8 mouse cellular contexts compared by ENCODE assay signal in the genomic region with DNA sequence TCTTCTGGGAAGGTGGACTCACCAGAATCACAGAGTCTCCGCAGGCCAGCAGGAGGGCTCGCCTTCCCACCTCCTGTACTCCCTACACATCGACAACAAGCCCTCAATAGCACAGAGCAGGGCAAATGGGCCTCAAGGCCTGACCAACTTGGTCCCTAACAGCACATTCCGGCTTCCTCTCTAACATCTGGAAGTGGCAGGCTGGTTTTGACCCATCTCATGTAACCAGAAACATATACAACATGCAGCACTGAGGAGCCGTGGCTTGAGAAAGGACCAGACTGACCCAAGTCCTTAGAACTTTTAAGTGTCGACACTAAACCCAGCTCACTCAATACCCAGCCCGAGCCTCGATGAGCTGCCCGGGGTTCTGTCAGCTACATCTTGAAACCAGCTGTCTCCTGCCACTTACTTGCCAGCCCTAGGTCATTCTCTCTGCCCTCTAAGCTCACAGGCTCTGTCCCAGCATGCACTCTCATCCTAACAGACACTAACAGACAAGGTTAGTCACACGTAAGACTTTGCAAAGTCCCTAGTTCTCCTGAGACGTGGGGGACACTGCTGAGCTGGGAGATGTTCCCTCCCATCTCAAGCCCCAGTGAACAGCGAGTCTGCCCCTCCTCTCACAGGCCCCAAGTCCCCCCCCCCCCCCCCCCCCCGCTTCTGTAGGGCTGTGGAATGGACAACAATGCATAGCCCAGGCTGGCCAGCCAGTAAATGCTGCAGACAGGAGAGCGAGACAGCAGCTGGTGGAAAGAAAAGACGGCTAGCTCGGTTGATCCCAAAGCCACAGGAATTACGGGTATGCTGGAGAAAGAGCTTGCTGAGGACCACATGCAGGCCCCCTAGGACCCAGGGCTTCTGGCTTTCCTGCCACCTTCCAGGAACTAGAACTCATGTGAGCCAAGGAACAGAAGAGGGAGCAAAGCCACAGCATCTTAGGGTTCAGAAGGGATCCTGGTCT. TPM values are rescaled to one million over a fixed set of nuclear protein-coding genes. Genes with fewer than 3 reads are reported as not detected.
DNase-seq lines count a peak whose midpoint lies in the region; ATAC-seq and TF ChIP-seq lines count a peak whose summit lies in the region.

No protein-coding gene starts in this region.

- H3K27me3 ChIP-seq in kidney, embryonic 15.5 days: no peaks in the 10 kb centered on the region
- no peaks in the 10 kb centered on the region for H3K27me3 ChIP-seq in Patski
- H3K27me3 ChIP-seq in hindbrain, embryonic 12.5 days: no peaks in the 10 kb centered on the region
- H3K27me3 ChIP-seq in midbrain, embryonic 16.5 days (ENCODE audit: control insufficient read depth, insufficient read depth, low read depth, low read length): no peaks in the 10 kb centered on the region

- H3K9ac ChIP-seq in kidney, embryonic 15.5 days: 0 out of 2 replicates have a peak overlapping the region, but pooled peaks have one; percentile 29
- peak overlapping the region; percentile 48 for H3K9ac ChIP-seq in hindbrain, embryonic 12.5 days
- peak overlapping the region; percentile 15; the same call in 1 of the 2 replicates for H3K9ac ChIP-seq in midbrain, embryonic 16.5 days (ENCODE audit: low read depth, low read length)

- intact Hi-C loops in left cerebral cortex, postnatal 10 days (cut with DNase I): no loop called here

- in situ Hi-C loops in Patski (cut with MboI; ENCODE audit: low pct_unique_long_range_greater_than_20kb): loop anchor here (5.0 kb wide), 1 partner anchor 43 kb away; no protein-coding TSS in a partner anchor

- no peaks in the 10 kb centered on the region for H3K36me3 ChIP-seq in kidney, embryonic 15.5 days
- H3K36me3 ChIP-seq in hindbrain, embryonic 12.5 days: no peaks in the 10 kb centered on the region
- H3K36me3 ChIP-seq in midbrain, embryonic 16.5 days (ENCODE audit: control insufficient read depth, insufficient read depth, low read length): no peaks in the 10 kb centered on the region

- no peak; the same call in 1 of the 2 replicates for ATAC-seq in kidney, embryonic 15.5 days (replicated peaks; ENCODE audit: low FRiP score)
- peak; percentile 44 for ATAC-seq in Patski
- ATAC-seq in hindbrain, embryonic 12.5 days (ENCODE audit: low FRiP score): no peak
- ATAC-seq in midbrain, embryonic 16.5 days: peak; percentile 3; the same call in 1 of the 2 replicates
- no peak for ATAC-seq in CD4-positive, CD25-positive, alpha-beta regulatory T cell, adult 4 months

- peak overlapping the region; percentile 98 for H3K27ac ChIP-seq in kidney, embryonic 15.5 days
- H3K27ac ChIP-seq in hindbrain, embryonic 12.5 days: peak overlapping the region; percentile 98
- H3K27ac ChIP-seq in midbrain, embryonic 16.5 days (ENCODE audit: low read length): peak overlapping the region; percentile 75

- 16% methylated on average over 16 of the region's 17 CpGs for WGBS in kidney, embryonic 15.5 days
- 11% methylated on average over 16 of the region's 17 CpGs for WGBS in hindbrain, embryonic 12.5 days
- 24% methylated on average over 16 of the region's 17 CpGs for WGBS in midbrain, embryonic 16.5 days

- POLR2A ChIA-PET in Patski (lab: Charles Lee): no interaction called here

- CTCF ChIA-PET in Patski (lab: Charles Lee): interaction anchor here (1.5 kb wide), 1 partner anchor 82 kb away, joined by 3 read pairs; no protein-coding TSS in a partner anchor

- peaks cover 93% of the 10 kb centered on the region for H3K4me1 ChIP-seq in kidney, embryonic 15.5 days
- H3K4me1 ChIP-seq in hindbrain, embryonic 12.5 days: peaks cover 86% of the 10 kb centered on the region
- peaks cover 63% of the 10 kb centered on the region for H3K4me1 ChIP-seq in midbrain, embryonic 16.5 days (ENCODE audit: control insufficient read depth, insufficient read depth, low read length)

- peak overlapping the region; percentile 46 for H3K4me2 ChIP-seq in kidney, embryonic 15.5 days
- peak overlapping the region; percentile 45 for H3K4me2 ChIP-seq in hindbrain, embryonic 12.5 days (replicated peaks)
- peak overlapping the region; percentile 12 for H3K4me2 ChIP-seq in midbrain, embryonic 16.5 days (ENCODE audit: low read length)

- no peak for DNase-seq in kidney, postnatal 14 days
- DNase-seq in Patski (ENCODE audit: low read depth, low spot score): peak; percentile 56
- no peak for DNase-seq in left cerebral cortex, postnatal 10 days (ENCODE audit: extremely low spot score in 1 of 2, low spot score in 2 of 2)
- DNase-seq in right cerebral cortex, postnatal 36 days (ENCODE audit: low spot score in 2 of 2): no peak

- TF ChIP-seq CTCF in Patski (IDR thresholded peaks at IDR 0.05): no peak

- H3K9me3 ChIP-seq in kidney, embryonic 15.5 days (replicated peaks): no peaks in the 10 kb centered on the region
- no peaks in the 10 kb centered on the region for H3K9me3 ChIP-seq in hindbrain, embryonic 12.5 days (replicated peaks)
- H3K9me3 ChIP-seq in midbrain, embryonic 16.5 days (replicated peaks; ENCODE audit: control insufficient read depth, low read length, poor library complexity, severe bottlenecking): no peaks in the 10 kb centered on the region

- H3K4me3 ChIP-seq in kidney, embryonic 15.5 days (replicated peaks): 0 out of 2 replicates have a peak overlapping the region, but pooled peaks have one; percentile 10
- H3K4me3 ChIP-seq in hindbrain, embryonic 12.5 days: no peak overlapping the region
- H3K4me3 ChIP-seq in midbrain, embryonic 16.5 days (ENCODE audit: low read depth, low read length): no peak overlapping the region

RNA-seq across cellular contexts. Expression of gene Ski, which starts 48.3 kb away (rescaled TPM):
- polyA plus RNA-seq in kidney, embryonic 15.5 days (2015; fragmentation: Nextera tagmentation; extraction: Ambion mirVana): 14.7 and 16.9 TPM in 2 replicates
- 59.8 TPM for polyA plus RNA-seq in Patski (2021)
- polyA plus RNA-seq in hindbrain, embryonic 12.5 days (2016; fragmentation: Nextera tagmentation; extraction: Ambion mirVana): 12.6 and 13.5 TPM in 2 replicates
- 9.6 and 10.1 TPM in 2 replicates for polyA plus RNA-seq in midbrain, embryonic 16.5 days (2015; fragmentation: Nextera tagmentation; extraction: Ambion mirVana)
- 10 to 100 TPM; 20.6 to 28.2 TPM for polyA plus RNA-seq in CD4-positive, CD25-positive, alpha-beta regulatory T cell, adult 4 months (2017; shearing (Covaris generic))
- 100 to 1,000 TPM; 108 to 111 TPM for total RNA-seq in left cerebral cortex, postnatal 10 days (2021)

Comparison
In these comparisons a context has a peak if more than half of its experiments do, and no peak if none do; other contexts are left out.
1. ATAC-seq: peak in Patski (single experiment) and midbrain, embryonic 16.5 days (single experiment); none in kidney, embryonic 15.5 days (single experiment), hindbrain, embryonic 12.5 days (single experiment) and CD4-positive, CD25-positive, alpha-beta regulatory T cell, adult 4 months (single experiment).
2. Peak in every context shown above with its lines, with median percentiles within 50 percentile points of each other: H3K27ac ChIP-seq, H3K4me2 ChIP-seq and H3K9ac ChIP-seq.